Comparison of ENCODE assay signal across 8 mouse cellular contexts in genomic region chr17:22165722-22166294, GRCm38 (mm10). TPM values are rescaled to one million over a fixed set of nuclear protein-coding genes. Genes with fewer than 3 reads are reported as not detected.
DNase-seq lines count a peak whose midpoint lies in the region; ATAC-seq and TF ChIP-seq lines count a peak whose summit lies in the region.
"Not testable (repeated sequence)": the region's sequence is repeated elsewhere in the genome, so short reads cannot be mapped to it uniquely, and the experiment has no call there.

Zfp947 (minus strand) TSS chr17:22166190.

- not testable (repeated sequence) for H3K27me3 ChIP-seq in hindbrain, embryonic 13.5 days; lung, postnatal 0 days (replicated peaks; ENCODE audit: insufficient read depth, low read length)

- H3K9ac ChIP-seq in hindbrain, embryonic 13.5 days, result peak within 1 kb of the TSS; percentile 73
- H3K9ac ChIP-seq in lung, postnatal 0 days (replicated peaks; ENCODE audit: low read depth), result peak within 1 kb of the TSS; percentile 58

- not testable (repeated sequence) for H3K4me1 ChIP-seq in hindbrain, embryonic 13.5 days (replicated peaks); lung, postnatal 0 days (ENCODE audit: insufficient read depth, low read depth, low read length)

- H3K36me3 ChIP-seq in hindbrain, embryonic 13.5 days; lung, postnatal 0 days (ENCODE audit: insufficient read depth, low read length): not testable (repeated sequence)

- peak within 1 kb of the TSS; percentile 64 for H3K4me2 ChIP-seq in hindbrain, embryonic 13.5 days
- H3K4me2 ChIP-seq in lung, postnatal 0 days (replicated peaks; ENCODE audit: low read depth, low read length), result peak within 1 kb of the TSS; percentile 53

- TF ChIP-seq CTCF in lung, postnatal 0 days (IDR thresholded peaks at IDR 0.05), result peak; percentile 26

- TF ChIP-seq EP300 in lung, postnatal 0 days (IDR thresholded peaks at IDR 0.05), result not testable (repeated sequence)

- not testable (repeated sequence) for H3K9me3 ChIP-seq in hindbrain, embryonic 13.5 days; lung, postnatal 0 days (ENCODE audit: low read length)

- peak; percentile 81 for DNase-seq in R1 (ENCODE audit: low read depth, low spot score)
- DNase-seq in cerebellum, postnatal 14 days, result peak; percentile 40
- DNase-seq in gastrocnemius, adult 18-20 months (ENCODE audit: low spot score), result peak; percentile 34
- peak; percentile 3 to 4 for DNase-seq in layer of hippocampus, postnatal 14 days (ENCODE audit: low spot score in 2 of 2)
- peak; percentile 47 for DNase-seq in lung, postnatal 0 days (ENCODE audit: low spot score)
- peak; percentile 11 for DNase-seq in ovary, adult 18-20 months (ENCODE audit: low spot score)
- peak; percentile 9 to 18 for DNase-seq in thymus, postnatal 36 days

- H3K4me3 ChIP-seq in hindbrain, embryonic 13.5 days, result peak within 1 kb of the TSS; percentile 59
- peak within 1 kb of the TSS; percentile 47 for H3K4me3 ChIP-seq in lung, postnatal 0 days (ENCODE audit: low read depth, low read length)

- peak within 1 kb of the TSS; percentile 60; the same call in 1 of the 2 replicates for H3K27ac ChIP-seq in hindbrain, embryonic 13.5 days
- not testable (repeated sequence) for H3K27ac ChIP-seq in lung, postnatal 0 days (ENCODE audit: low read length)

- peak; percentile 90 for ATAC-seq in hindbrain, embryonic 13.5 days (ENCODE audit: low FRiP score)
- ATAC-seq in lung, postnatal 0 days, result peak; percentile 85

- 0% methylated on average over 16 of the region's 16 CpGs for WGBS in hindbrain, embryonic 13.5 days
- WGBS in lung, postnatal 0 days, result under 1% methylated on average over 16 of the region's 16 CpGs

RNA-seq across cellular contexts. Expression of gene Zfp947, which starts in this region (rescaled TPM):
- under 1 TPM; 0.81 to 0.91 TPM for total RNA-seq in gastrocnemius, adult 18-20 months (2021)
- polyA plus RNA-seq in hindbrain, embryonic 13.5 days (2015; fragmentation: Nextera tagmentation; extraction: Ambion mirVana), result 1.1 and 1.7 TPM in 2 replicates
- total RNA-seq in layer of hippocampus, postnatal 14 days (2021), result under 1 TPM; 0.21 to 0.90 TPM
- 1.6 and 1.9 TPM in 2 replicates for polyA plus RNA-seq in lung, postnatal 0 days (2015; fragmentation: Nextera tagmentation; extraction: Ambion mirVana)

Comparison
In these comparisons a context has a peak if more than half of its experiments do, and no peak if none do; other contexts are left out.
1. Peak in DNase-seq in gastrocnemius, adult 18-20 months; RNA of the gene not detected or under 1 TPM.
2. Peak in DNase-seq in layer of hippocampus, postnatal 14 days; RNA of the gene not detected or under 1 TPM.
3. DNase-seq: peak in every context shown above with its lines; median percentile 81 in R1; 47 in lung, postnatal 0 days; 40 in cerebellum, postnatal 14 days; 34 in gastrocnemius, adult 18-20 months; 14 in thymus, postnatal 36 days; 11 in ovary, adult 18-20 months; 4 in layer of hippocampus, postnatal 14 days.